Mouse (Mus musculus): ENCODE measurements at regions not wholly inside any gene's neighbourhood (a gene's known extent, or its start where the extent isn't known, plus 50 kb on each side); places are given as distances from the start of the nearest gene placed in this dataset.

DNA sequence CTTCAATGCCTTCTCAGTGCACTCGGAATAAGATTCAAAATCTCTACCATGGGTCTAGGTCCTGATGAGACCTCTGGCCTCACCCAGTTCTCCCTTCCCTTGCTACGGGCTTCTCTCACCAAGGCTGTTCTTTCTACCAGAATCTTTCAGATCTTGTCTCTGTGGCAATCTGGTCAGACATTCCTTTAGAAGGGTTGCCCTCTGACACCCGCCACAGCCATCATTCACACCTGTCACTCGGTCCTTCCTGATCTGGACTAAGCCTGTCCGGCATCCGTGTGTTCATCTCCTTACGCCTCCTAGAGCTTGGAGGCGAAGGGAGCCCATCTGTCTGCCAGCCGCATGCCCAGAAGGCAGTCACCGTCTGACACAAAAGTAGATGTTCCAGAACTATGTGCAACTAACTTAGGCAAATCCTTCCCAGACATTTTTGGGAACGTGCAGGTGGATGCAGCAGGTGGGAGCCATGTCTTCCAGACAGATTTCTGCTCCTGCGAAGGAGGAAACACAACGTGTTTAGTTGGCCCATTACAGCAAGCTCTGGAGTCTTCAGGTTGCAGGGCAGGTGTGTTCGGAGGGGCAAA, 77.7 kb downstream of the Fam76b start:
- H3K27ac ChIP-seq (ENCODE audit: low read depth, low read length): no peak overlapping the region
- H3K4me1 ChIP-seq (ENCODE audit: control insufficient read depth, insufficient read depth, low read depth, low read length): no peaks in the 10 kb centered on the region
- 86% methylated on average over 14 of the region's 14 CpGs for WGBS
- no peak for ATAC-seq
- H3K27me3 ChIP-seq (replicated peaks; ENCODE audit: control insufficient read depth, insufficient read depth, low read length): no peaks in the 10 kb centered on the region
- no peak overlapping the region for H3K9ac ChIP-seq (ENCODE audit: low read depth, low read length)
- H3K36me3 ChIP-seq (ENCODE audit: control insufficient read depth, insufficient read depth, low read length): no peaks in the 10 kb centered on the region
- no peak overlapping the region for H3K4me2 ChIP-seq (ENCODE audit: low read length)
- no peaks in the 10 kb centered on the region for H3K9me3 ChIP-seq (ENCODE audit: control insufficient read depth, low read length)
- no peak overlapping the region for H3K4me3 ChIP-seq (ENCODE audit: low read length)

DNA sequence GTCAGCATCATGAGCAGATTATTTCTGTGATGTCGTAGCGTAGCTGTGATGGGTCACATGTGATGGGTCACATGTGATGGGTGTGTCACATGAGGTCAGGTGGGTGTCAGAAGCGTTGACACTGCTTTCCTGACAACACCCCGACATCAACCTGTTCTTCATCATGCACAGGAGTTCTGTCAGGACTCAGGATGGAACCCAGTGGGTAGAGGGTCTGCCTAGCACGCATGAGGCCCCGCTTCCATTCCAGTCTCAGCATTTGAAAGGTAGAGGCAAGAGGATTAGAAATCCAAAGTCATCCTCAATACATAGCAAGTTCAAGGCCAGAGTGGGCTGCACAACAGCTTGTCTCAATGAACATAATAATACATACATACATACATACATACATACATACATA, 79.2 kb downstream of the Fam76b start:
- 97% methylated on average over 6 of the region's 6 CpGs for WGBS
- no peaks in the 10 kb centered on the region for H3K9me3 ChIP-seq (ENCODE audit: control insufficient read depth, low read length)
- no peaks in the 10 kb centered on the region for H3K27me3 ChIP-seq (replicated peaks; ENCODE audit: control insufficient read depth, insufficient read depth, low read length)
- no peaks in the 10 kb centered on the region for H3K36me3 ChIP-seq (ENCODE audit: control insufficient read depth, insufficient read depth, low read length)
- H3K27ac ChIP-seq (ENCODE audit: low read depth, low read length): no peak overlapping the region
- no peak overlapping the region for H3K9ac ChIP-seq (ENCODE audit: low read depth, low read length)
- no peak for ATAC-seq
- H3K4me2 ChIP-seq (ENCODE audit: low read length): no peak overlapping the region
- H3K4me3 ChIP-seq (ENCODE audit: low read length): no peak overlapping the region
- H3K4me1 ChIP-seq (ENCODE audit: control insufficient read depth, insufficient read depth, low read depth, low read length): no peaks in the 10 kb centered on the region

DNA sequence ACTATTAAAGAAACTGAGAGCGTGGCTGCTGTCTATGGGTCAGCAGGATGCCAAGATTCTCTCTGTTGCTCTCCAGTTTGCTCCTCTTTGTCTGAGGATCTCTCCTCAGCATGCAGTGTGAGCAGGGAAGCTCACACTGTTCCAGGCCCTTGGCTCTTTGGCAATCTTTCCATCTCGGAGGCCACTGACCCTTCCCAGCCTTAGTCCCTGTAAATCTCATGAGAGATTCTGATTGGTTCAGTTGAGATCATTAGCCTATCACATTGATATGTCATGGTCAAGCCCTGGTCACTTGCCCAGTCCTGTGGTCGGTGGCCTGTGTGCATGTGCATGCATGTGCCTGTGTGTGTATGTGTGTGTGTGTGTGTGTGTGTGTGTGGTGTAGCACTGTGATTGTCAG, 82.1 kb downstream of the Fam76b start:
- Histone ChIP-seq H3K4me3 (ENCODE audit: low read length) (no peak overlapping the region), H3K27me3 (replicated peaks; ENCODE audit: control insufficient read depth, insufficient read depth, low read length) (no peaks in the 10 kb centered on the region), H3K9me3 (ENCODE audit: control insufficient read depth, low read length) (no peaks in the 10 kb centered on the region), H3K4me1 (ENCODE audit: control insufficient read depth, insufficient read depth, low read depth, low read length) (no peaks in the 10 kb centered on the region; the same call in none of the 2 replicates), H3K4me2 (ENCODE audit: low read length) (no peak overlapping the region), H3K36me3 (ENCODE audit: control insufficient read depth, insufficient read depth, low read length) (no peaks in the 10 kb centered on the region), H3K9ac (ENCODE audit: low read depth, low read length) (no peak overlapping the region), H3K27ac (ENCODE audit: low read depth, low read length) (no peak overlapping the region)
- WGBS: 60% methylated on average over 3 of the region's 3 CpGs
- ATAC-seq: no peak

DNA sequence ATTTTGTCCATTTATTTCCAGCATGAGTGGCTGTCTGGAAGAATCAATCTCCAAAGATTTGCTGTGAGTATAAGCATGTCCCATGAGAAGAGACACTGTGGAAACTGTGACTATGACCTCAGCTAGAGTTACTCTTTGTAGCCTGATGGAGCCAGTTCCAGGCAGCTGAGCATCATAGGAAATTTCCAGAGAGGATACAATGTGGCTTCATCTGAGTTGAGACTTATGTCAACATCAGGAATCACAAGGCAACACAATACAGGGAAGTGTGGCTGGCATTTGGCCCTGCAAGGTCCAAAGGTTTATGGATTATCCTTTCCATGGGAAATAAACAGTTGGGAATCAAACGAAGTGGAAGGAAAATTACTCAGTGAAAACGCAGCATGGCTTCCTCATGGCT, 82.6 kb downstream of the Fam76b start:
- Histone ChIP-seq H3K4me3 (ENCODE audit: low read length) (no peak overlapping the region), H3K9ac (ENCODE audit: low read depth, low read length) (no peak overlapping the region), H3K4me1 (ENCODE audit: control insufficient read depth, insufficient read depth, low read depth, low read length) (no peaks in the 10 kb centered on the region; the same call in none of the 2 replicates), H3K9me3 (ENCODE audit: control insufficient read depth, low read length) (no peaks in the 10 kb centered on the region), H3K27ac (ENCODE audit: low read depth, low read length) (no peak overlapping the region), H3K36me3 (ENCODE audit: control insufficient read depth, insufficient read depth, low read length) (no peaks in the 10 kb centered on the region), H3K27me3 (replicated peaks; ENCODE audit: control insufficient read depth, insufficient read depth, low read length) (no peaks in the 10 kb centered on the region), H3K4me2 (ENCODE audit: low read length) (no peak overlapping the region)
- no peak for ATAC-seq
- 62% methylated on average over 2 of the region's 2 CpGs for WGBS

DNA sequence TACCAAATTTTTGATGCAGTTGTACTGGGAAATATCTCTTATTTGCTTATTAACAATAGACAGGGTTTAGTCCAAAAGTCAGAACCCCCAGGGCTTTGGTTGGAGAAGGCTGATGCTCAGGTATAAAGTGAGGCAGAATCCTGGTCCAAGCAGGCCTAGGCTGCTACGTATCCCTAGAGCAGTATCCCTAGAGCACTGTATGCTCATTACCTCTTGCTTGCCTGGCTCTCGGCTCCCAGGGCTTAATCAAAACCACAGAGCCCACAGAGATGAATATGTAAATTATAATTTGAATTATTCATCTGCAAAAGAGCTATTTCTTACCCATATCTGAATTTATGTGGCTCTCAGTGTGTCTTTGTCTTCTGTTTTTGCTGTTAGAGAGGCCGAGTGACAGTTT, 85.9 kb downstream of the Fam76b start:
- H3K27ac ChIP-seq (ENCODE audit: low read depth, low read length): no peak overlapping the region
- H3K27me3 ChIP-seq (replicated peaks; ENCODE audit: control insufficient read depth, insufficient read depth, low read length): no peaks in the 10 kb centered on the region
- H3K4me1 ChIP-seq (ENCODE audit: control insufficient read depth, insufficient read depth, low read depth, low read length): peaks cover under 1% of the 10 kb centered on the region
- no peak for ATAC-seq
- no peak overlapping the region for H3K9ac ChIP-seq (ENCODE audit: low read depth, low read length)
- H3K4me3 ChIP-seq (ENCODE audit: low read length): no peak overlapping the region
- no peaks in the 10 kb centered on the region for H3K9me3 ChIP-seq (ENCODE audit: control insufficient read depth, low read length)
- no peak overlapping the region for H3K4me2 ChIP-seq (ENCODE audit: low read length)
- WGBS: 44% methylated on average over 3 of the region's 3 CpGs
- H3K36me3 ChIP-seq (ENCODE audit: control insufficient read depth, insufficient read depth, low read length): no peaks in the 10 kb centered on the region

DNA sequence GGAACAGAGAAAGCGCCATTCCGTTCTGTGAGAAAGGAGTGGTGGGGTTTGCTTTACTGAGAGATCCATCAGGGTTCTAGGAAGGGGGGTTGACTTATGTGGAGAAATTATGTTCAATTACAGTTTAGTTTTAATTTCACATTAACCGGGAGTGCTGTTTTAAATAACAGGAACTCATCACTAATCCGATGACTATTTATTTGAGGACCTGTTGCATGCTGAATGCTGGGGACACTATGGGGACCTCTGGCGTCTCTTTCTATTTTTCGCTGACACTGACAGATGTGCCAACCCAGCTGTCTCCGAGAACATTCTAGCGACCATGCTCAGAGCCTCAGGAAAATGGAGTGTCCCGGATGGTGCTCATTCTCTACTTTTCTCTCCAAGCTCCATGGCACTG, 86.6 kb downstream of the Fam76b start:
- 84% methylated on average over 9 of the region's 9 CpGs for WGBS
- H3K36me3 ChIP-seq (ENCODE audit: control insufficient read depth, insufficient read depth, low read length): no peaks in the 10 kb centered on the region

DNA sequence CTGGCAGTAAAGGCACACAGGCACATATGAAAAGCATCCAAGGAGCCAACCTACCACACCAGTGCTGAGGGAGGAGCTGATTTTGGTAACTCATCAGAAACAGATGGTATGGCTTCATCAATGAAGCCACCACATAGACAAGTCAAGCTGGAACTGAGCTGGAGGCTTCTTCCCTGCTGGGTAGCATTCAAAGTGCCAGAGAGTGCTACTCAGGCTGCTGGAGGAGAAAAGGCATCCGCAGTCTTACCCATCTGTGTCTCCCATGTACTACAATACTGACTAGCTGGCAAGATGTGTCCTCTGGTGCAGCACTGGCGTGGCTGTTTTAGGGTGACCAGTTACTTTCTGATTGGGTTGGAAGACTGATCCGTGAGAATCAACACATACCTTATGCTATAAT, 87.3 kb downstream of the Fam76b start:
- H3K27me3 ChIP-seq (replicated peaks; ENCODE audit: control insufficient read depth, insufficient read depth, low read length): no peaks in the 10 kb centered on the region
- no peak overlapping the region for H3K9ac ChIP-seq (ENCODE audit: low read depth, low read length)
- no peak overlapping the region for H3K4me2 ChIP-seq (ENCODE audit: low read length)
- no peaks in the 10 kb centered on the region for H3K9me3 ChIP-seq (ENCODE audit: control insufficient read depth, low read length)
- no peak overlapping the region for H3K27ac ChIP-seq (ENCODE audit: low read depth, low read length)
- no peaks in the 10 kb centered on the region for H3K36me3 ChIP-seq (ENCODE audit: control insufficient read depth, insufficient read depth, low read length)
- no peak for ATAC-seq
- WGBS: 76% methylated on average over 3 of the region's 3 CpGs
- H3K4me1 ChIP-seq (ENCODE audit: control insufficient read depth, insufficient read depth, low read depth, low read length): peaks cover 6% of the 10 kb centered on the region
- no peak overlapping the region for H3K4me3 ChIP-seq (ENCODE audit: low read length)

More for the DNA sequence above, 86.6 kb downstream of the Fam76b start:
- H3K4me2 ChIP-seq (ENCODE audit: low read length): no peak overlapping the region
- no peak overlapping the region for H3K9ac ChIP-seq (ENCODE audit: low read depth, low read length)
- ATAC-seq: no peak
- H3K4me3 ChIP-seq (ENCODE audit: low read length): no peak overlapping the region
- no peaks in the 10 kb centered on the region for H3K27me3 ChIP-seq (replicated peaks; ENCODE audit: control insufficient read depth, insufficient read depth, low read length)
- no peaks in the 10 kb centered on the region for H3K9me3 ChIP-seq (ENCODE audit: control insufficient read depth, low read length)
- H3K4me1 ChIP-seq (ENCODE audit: control insufficient read depth, insufficient read depth, low read depth, low read length): peaks cover 6% of the 10 kb centered on the region
- no peak overlapping the region for H3K27ac ChIP-seq (ENCODE audit: low read depth, low read length)

DNA sequence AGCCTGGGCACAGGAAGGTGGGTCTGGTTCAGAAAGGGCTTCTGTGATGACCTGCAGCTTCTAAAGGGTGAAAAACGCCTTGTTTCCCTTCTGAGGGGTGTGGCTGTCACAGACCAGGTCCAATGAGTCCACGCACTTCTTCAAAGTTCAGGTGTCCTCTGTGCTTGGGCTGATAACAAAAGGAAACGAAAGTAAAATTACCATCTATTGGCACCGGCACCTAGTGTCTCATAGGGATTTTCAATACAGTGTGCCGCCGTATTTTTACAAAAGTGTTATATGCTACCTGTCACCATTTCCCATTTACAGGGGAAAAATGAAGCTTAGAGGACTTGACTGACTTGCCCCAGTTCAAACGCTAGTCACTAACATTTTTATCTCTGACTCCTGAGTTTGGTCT, 89.3 kb downstream of the Fam76b start:
- no peaks in the 10 kb centered on the region for H3K9me3 ChIP-seq (ENCODE audit: control insufficient read depth, low read length)
- 85% methylated on average over 7 of the region's 7 CpGs for WGBS
- H3K27me3 ChIP-seq (replicated peaks; ENCODE audit: control insufficient read depth, insufficient read depth, low read length): no peaks in the 10 kb centered on the region
- no peak for ATAC-seq
- no peak overlapping the region for H3K9ac ChIP-seq (ENCODE audit: low read depth, low read length)
- no peak overlapping the region for H3K27ac ChIP-seq (ENCODE audit: low read depth, low read length)
- H3K4me3 ChIP-seq (ENCODE audit: low read length): no peak overlapping the region
- H3K4me1 ChIP-seq (ENCODE audit: control insufficient read depth, insufficient read depth, low read depth, low read length): peaks cover 6% of the 10 kb centered on the region
- no peak overlapping the region for H3K4me2 ChIP-seq (ENCODE audit: low read length)
- H3K36me3 ChIP-seq (ENCODE audit: control insufficient read depth, insufficient read depth, low read length): no peaks in the 10 kb centered on the region

DNA sequence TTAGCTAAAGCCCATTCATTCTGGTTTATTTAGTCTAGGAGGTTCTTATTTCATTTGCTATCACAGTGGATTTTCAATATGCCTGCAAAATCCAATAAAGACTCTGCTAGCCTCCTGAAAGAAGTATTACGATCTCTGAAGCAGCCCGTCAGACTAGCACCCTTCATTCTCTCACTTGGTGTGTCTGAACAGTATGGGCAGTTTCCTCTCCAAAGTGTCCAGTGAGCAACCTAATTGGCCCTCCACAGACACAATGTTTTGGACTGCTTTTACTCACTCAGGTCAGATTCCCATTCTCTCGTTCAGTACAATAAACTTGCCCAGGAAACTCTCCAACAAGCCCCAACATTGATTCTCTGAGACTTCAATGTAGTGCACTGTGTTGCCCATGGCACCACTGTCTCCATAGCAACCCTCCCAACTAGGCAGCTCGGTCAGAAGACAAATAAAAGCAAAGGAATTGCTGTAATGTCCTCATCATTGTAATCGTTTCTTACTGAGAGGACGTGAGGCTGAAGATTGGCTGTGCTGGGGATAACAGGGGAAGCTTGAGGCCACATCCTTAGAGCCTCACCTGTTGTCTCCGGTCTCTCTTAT, 91.2 kb downstream of the Fam76b start:
- Histone ChIP-seq H3K4me2 (ENCODE audit: low read length) (no peak overlapping the region), H3K4me3 (ENCODE audit: low read length) (no peak overlapping the region), H3K36me3 (ENCODE audit: control insufficient read depth, insufficient read depth, low read length) (no peaks in the 10 kb centered on the region), H3K27me3 (replicated peaks; ENCODE audit: control insufficient read depth, insufficient read depth, low read length) (no peaks in the 10 kb centered on the region), H3K27ac (ENCODE audit: low read depth, low read length) (no peak overlapping the region), H3K4me1 (ENCODE audit: control insufficient read depth, insufficient read depth, low read depth, low read length) (peaks cover 6% of the 10 kb centered on the region), H3K9me3 (ENCODE audit: control insufficient read depth, low read length) (peaks cover 3% of the 10 kb centered on the region; the same call in 1 of the 2 replicates), H3K9ac (ENCODE audit: low read depth, low read length) (no peak overlapping the region)
- 24% methylated on average over 7 of the region's 7 CpGs for WGBS
- peak; percentile 88 for ATAC-seq

All from hindbrain, embryonic 16.5 days (tissue).